Mouse (Mus musculus) liver, adult 2 months (tissue): Measurements from ENCODE around the gene Gm14326. TPM values are rescaled to one million over a fixed set of nuclear protein-coding genes. Genes with fewer than 3 reads are reported as not detected.
"Not testable (repeated sequence)": the region's sequence is repeated elsewhere in the genome, so short reads cannot be mapped to it uniquely, and the experiment has no call there.

Source experiments
- DNase-seq: peaks from one replicate; pipeline ENCODE4 v3.0.0-alpha.2; 2011; ENCODE audit warnings: low read depth, low spot score; ENCODE audit errors: extremely low read depth
- H3K27ac ChIP-seq: fragments of 200-500 bp; replicated peaks from 2 replicates; pipeline ENCODE4 v1.5.1; 2012; ENCODE audit warnings: low read depth, mild to moderate bottlenecking, control low read depth, inconsistent platforms, low read length; ENCODE audit not compliant: insufficient read depth
- H3K27me3 ChIP-seq: fragments of 200-500 bp; 2 replicates; pipeline ENCODE4 v1.6.1; 2012; ENCODE audit warnings: mild to moderate bottlenecking, moderate library complexity, low read length, inconsistent platforms; ENCODE audit not compliant: control insufficient read depth, insufficient read depth
- H3K36me3 ChIP-seq: fragments of 200-500 bp; 2 replicates; pipeline ENCODE4 v1.6.1; 2012; ENCODE audit warnings: low read length, inconsistent platforms; ENCODE audit not compliant: control insufficient read depth, insufficient read depth
- H3K4me1 ChIP-seq: fragments of 200-500 bp; 2 replicates; pipeline ENCODE4 v1.6.1; 2011; ENCODE audit warnings: low read length; ENCODE audit not compliant: control insufficient read depth, insufficient read depth
- H3K4me3 ChIP-seq: fragments of 200-500 bp; 2 replicates; pipeline ENCODE4 v1.5.1; 2011; ENCODE audit warnings: low read depth, mild to moderate bottlenecking, control low read depth, low read length, moderate library complexity; ENCODE audit not compliant: insufficient read depth
- H3K79me2 ChIP-seq: fragments of 200-500 bp; 2 replicates; pipeline ENCODE4 v1.6.1; 2012; ENCODE audit warnings: inconsistent platforms, mild to moderate bottlenecking, low read length, moderate library complexity; ENCODE audit not compliant: control insufficient read depth, insufficient read depth
- H3K9ac ChIP-seq: fragments of 200-500 bp; 2 replicates; pipeline ENCODE4 v1.6.1; 2012; ENCODE audit warnings: low read depth, mild to moderate bottlenecking, control low read depth, inconsistent platforms, low read length
- WGBS: fragments of 180-500 bp; shearing (Covaris S2); methylation state at CpG from one replicate; pipeline ENCODE4 v1.1.7; 2018; 5-methylcytosine and 5-hydroxymethylcytosine counted together
- polyA plus RNA-seq: library from polyadenylated mRNA; depleted of rRNA; stranded (reverse); fragments of >200 nt; gene quantifications from 2 replicates; pipeline ENCODE4 v1.2.3, GENCODE M21; 2012; rRNA removed
- total RNA-seq: library from RNA; depleted of rRNA; stranded (reverse); fragments of >200 nt; gene quantifications from 2 replicates; pipeline ENCODE4 v1.2.3, GENCODE M21; 2014; rRNA removed

Gm14326 gene
- total RNA-seq, result 8.9 and 12.6 TPM in 2 replicates
- 0.80 and 0.97 TPM in 2 replicates for polyA plus RNA-seq

DNA sequence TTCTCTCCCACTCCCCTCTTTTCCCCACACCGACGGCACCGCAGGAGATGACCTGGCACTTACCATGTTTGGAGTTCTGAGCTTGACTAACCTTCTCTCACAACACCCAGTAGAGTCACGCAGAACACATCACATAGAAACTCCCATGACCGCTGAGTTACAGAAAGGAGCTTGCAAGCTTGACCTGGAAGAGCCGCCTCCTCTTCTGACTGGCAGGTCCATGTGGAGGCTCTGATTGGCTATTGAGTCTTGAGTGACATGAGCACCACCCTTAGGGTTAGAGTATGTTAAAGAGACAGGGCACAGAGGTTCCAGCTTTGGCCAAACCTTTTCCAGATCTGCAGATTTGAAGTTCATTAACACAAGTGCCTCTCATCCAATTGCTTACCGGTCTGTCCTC lies at the start of gene Gm14326:
TSS of gene Gm14326 (minus strand) at position 153 of the 400 bp plus-strand sequence.
- H3K79me2 ChIP-seq, H3K27me3 ChIP-seq, H3K36me3 ChIP-seq, H3K4me1 ChIP-seq: not testable (repeated sequence)
- peak within 1 kb of the TSS; percentile 60; the same call in 1 of the 2 replicates for H3K27ac ChIP-seq
- 0% methylated on average over 7 of the region's 7 CpGs for WGBS
- DNase-seq, result peak; percentile 71
- H3K9ac ChIP-seq, result 0 out of 2 replicates have a peak within 1 kb of the TSS, but pooled peaks have one; percentile 54
- H3K4me3 ChIP-seq, result peak within 1 kb of the TSS; percentile 75

DNA sequence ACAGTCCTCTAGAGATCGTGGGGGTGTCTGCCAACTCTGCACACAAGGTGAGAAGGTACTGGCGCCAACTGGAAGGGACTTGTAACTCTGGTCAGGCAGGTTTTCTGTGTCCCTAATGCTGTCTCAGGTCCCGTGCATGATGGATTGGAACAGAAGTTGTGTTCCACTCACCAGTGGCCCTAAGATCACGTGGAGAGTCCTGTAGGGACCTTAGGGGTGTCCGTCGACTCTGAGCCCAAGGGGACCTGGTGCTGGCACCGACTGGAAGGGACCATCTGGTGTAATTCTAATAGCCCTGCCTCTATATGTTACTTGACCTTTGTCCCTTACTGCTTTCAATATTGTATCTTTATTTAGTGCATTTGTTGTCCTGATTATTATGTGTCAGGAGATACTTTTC lies 17.7 kb upstream of the Gm14326 start:
- H3K4me3 ChIP-seq, H3K27me3 ChIP-seq, H3K9ac ChIP-seq, DNase-seq, H3K27ac ChIP-seq, H3K36me3 ChIP-seq, H3K79me2 ChIP-seq, H3K4me1 ChIP-seq: not testable (repeated sequence)
- 68% methylated on average over 7 of the region's 7 CpGs for WGBS

DNA sequence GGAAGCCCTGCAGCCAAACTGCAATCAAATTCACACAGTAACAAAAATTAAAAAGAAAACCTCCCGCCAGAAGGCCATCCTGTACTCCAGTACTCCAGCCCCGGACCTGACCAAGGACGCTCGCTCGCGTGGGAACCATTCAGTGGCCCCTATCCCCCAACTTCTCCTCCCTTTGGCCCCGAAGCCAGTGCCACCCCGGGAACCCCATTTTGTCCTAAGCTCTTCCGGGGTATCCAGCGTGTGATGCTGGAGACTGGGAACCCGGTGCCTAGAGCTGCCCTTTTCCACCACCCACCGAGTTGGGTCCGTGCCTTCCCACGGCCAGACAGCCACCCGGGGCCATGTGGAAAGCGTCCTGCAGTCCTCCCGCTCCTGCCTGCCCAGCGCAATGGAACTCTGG lies 363 bp downstream of the Gm14326 start:
- not testable (repeated sequence) for H3K79me2 ChIP-seq, H3K36me3 ChIP-seq, H3K4me1 ChIP-seq, H3K27me3 ChIP-seq
- H3K4me3 ChIP-seq, result peak overlapping the region; percentile 75
- peak overlapping the region; percentile 60; the same call in 1 of the 2 replicates for H3K27ac ChIP-seq
- peak; percentile 1 for DNase-seq
- 1% methylated on average over 18 of the region's 18 CpGs for WGBS
- 0 out of 2 replicates have a peak overlapping the region, but pooled peaks have one; percentile 54 for H3K9ac ChIP-seq

DNA sequence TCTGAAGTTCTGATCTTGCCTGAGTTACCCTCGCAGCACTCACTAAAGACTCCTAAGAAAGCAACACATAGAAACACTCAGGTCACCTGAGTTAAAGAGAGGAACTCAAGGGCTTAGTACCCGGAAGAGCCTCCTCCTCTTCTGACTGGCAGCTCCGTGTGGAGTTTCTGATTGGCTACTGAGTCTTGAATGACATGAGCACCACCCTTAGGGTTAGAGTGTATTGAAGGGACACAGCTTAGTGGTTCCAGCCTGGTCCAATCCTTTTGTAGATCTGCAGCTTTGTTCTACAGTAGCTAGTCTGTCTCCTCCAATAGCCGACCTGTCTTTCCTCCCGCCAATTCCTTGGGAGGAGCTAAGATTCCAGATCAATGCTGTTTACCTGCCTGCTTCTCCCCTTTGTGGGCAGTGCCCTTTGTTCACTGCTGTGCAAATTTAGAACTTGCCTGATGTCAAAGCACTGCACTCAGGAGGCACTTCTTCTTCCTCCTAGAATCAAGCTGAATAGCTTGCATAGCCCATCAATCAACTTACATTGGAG lies 31.5 kb downstream of the Gm14326 start, which contains the start of gene Zfp972:
TSS of gene Zfp972 (minus strand) at position 51 of the 541 bp plus-strand sequence.
- DNase-seq, result peak; percentile 89
- H3K4me1 ChIP-seq, H3K79me2 ChIP-seq, H3K9ac ChIP-seq, H3K36me3 ChIP-seq, H3K27me3 ChIP-seq, H3K27ac ChIP-seq: not testable (repeated sequence)
- H3K4me3 ChIP-seq, result peak within 1 kb of the TSS; percentile 56
- 57% methylated on average over 4 of the region's 5 CpGs for WGBS

DNA sequence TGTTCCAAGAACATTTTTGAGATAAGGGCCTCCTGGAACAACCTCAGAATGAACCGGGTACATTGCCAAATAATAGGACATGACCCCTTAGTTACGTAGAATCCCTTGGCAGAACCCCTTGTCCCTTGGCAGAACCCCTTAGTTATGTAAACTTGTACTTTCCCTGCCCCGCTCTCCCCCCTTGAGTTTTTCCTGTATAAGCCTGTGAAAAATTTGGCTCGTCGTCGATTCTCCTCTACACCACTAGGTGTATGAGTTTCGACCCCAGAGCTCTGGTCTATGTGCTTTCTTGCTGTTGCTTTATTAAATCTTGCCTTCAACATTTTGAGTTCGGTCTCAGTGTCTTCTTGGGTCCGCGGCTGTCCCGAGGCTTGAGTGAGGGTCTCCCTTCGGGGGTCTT lies 53.8 kb downstream of the Gm14326 start:
- DNase-seq, H3K27ac ChIP-seq: not testable (repeated sequence)

DNA sequence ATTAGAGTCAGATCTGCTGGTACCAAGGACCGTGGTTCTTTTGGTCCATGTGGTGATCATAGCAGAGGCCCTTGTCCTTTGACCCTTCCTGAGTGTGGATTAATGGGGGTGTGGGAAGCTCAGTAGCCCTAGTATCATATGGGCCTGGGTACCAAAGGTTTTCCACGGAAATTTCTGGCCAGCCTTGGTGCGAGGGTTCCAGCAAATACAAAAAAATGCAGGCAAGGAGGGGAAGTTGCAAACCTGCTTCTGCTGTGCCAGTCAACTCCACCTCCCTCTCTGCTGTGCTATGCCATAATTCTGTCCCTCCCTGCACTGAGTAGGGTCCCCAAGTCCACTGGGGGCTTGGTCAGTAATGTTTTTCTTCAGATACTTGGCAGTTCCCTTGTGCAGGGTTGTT lies 58.9 kb downstream of the Gm14326 start:
- H3K9ac ChIP-seq, result not testable (repeated sequence)
- WGBS, result 47% methylated on average over 2 of the region's 3 CpGs

More for the DNA sequence above, 53.8 kb downstream of the Gm14326 start:
- H3K79me2 ChIP-seq, H3K36me3 ChIP-seq, H3K9ac ChIP-seq, H3K4me1 ChIP-seq, H3K4me3 ChIP-seq, H3K27me3 ChIP-seq: not testable (repeated sequence)
- 32% methylated on average over 4 of the region's 12 CpGs for WGBS

DNA sequence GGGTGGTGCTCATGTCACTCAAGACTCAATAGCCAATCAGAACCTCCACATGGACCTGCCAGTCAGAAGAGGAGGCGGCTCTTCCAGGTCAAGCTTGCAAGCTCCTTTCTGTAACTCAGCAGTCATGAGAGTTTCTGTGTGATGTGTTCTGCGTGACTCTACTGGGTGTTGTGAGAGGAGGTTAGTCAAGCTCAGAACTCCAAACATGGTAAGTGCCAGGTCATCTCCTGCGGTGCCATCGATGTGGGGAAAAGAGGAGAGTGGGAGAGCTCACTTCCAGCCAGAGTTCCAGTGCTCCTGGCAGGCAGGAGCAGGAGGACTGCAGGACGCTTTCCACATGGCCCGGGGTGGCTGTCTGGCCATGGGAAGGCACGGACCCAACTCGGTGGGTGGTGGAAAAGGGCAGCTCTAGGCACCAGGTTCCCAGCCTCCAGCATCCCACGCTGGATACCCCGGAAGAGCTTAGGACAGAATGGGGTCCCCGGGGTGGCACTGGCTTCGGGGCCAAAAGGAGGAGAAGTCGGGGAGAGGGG lies 60.0 kb downstream of the Gm14326 start, which contains the start of gene Gm14327:
TSS of gene Gm14327 (plus strand) at position 51 of the 533 bp plus-strand sequence.
- H3K27me3 ChIP-seq, H3K79me2 ChIP-seq, H3K36me3 ChIP-seq, H3K4me1 ChIP-seq: not testable (repeated sequence)
- 40% methylated on average over 9 of the region's 13 CpGs for whole genome bisulfite sequencing
- Histone ChIP-seq H3K27ac (peak within 1 kb of the TSS; percentile 73), H3K4me3 (peak within 1 kb of the TSS; percentile 74), H3K9ac (peak within 1 kb of the TSS; percentile 75)
- peak; percentile 37 for DNase-seq

More for the DNA sequence above, 58.9 kb downstream of the Gm14326 start:
- not testable (repeated sequence) for H3K4me3 ChIP-seq, H3K27me3 ChIP-seq, H3K4me1 ChIP-seq, H3K27ac ChIP-seq, H3K36me3 ChIP-seq, H3K79me2 ChIP-seq, DNase-seq

DNA sequence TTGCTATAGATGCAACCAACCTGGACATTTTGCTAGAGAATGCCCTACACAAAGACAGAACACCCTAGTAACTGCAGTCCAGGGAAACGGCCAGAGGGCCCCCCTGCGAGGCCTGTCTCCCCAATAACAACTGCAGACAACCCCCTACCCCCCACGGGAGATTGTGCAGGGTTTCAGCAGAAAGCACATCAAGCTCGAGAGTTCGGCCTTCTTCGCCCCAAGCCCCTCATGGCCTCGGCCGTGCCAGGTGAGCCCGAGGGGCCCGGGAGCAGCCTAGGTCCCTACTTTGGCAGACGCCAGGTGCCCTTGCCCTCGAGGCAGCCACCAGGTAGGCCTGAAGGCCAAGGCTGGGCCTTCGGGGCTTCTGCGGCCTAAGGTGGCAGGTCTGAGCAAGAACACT lies 69.4 kb downstream of the Gm14326 start:
- not testable (repeated sequence) for H3K4me1 ChIP-seq, H3K4me3 ChIP-seq, DNase-seq, H3K79me2 ChIP-seq, H3K36me3 ChIP-seq, H3K9ac ChIP-seq, H3K27ac ChIP-seq, H3K27me3 ChIP-seq
- 95% methylated on average over 14 of the region's 14 CpGs for WGBS
